Mouse (Mus musculus) midbrain, embryonic 16.5 days (tissue): ENCODE measurements around the gene Txlng. TPM values are rescaled to one million over a fixed set of nuclear protein-coding genes. Genes with fewer than 3 reads are reported as not detected.

Source experiments
- ATAC-seq: fragments of 200-750 bp; cut with Nextera tagmentation; 2 replicates; pipeline ENCODE4 v1.8.0; 2017; ENCODE audit warnings: moderate TSS enrichment
- H3K27ac ChIP-seq: fragments of 300-500 bp; sonication (generic); 2 replicates; pipeline ENCODE4 v1.5.1; 2014; ENCODE audit warnings: mild to moderate bottlenecking, low read length, mixed read lengths
- H3K27me3 ChIP-seq: fragments of 300-500 bp; sonication (generic); 2 replicates; pipeline ENCODE4 v1.6.1; 2014; ENCODE audit warnings: low read depth, low read length, mixed read lengths; ENCODE audit not compliant: control insufficient read depth, insufficient read depth
- H3K36me3 ChIP-seq: fragments of 300-500 bp; sonication (generic); 2 replicates; pipeline ENCODE4 v1.6.1; 2014; ENCODE audit warnings: mild to moderate bottlenecking, low read length, moderate library complexity, mixed read lengths; ENCODE audit not compliant: control insufficient read depth, insufficient read depth
- H3K4me1 ChIP-seq: fragments of 300-500 bp; sonication (generic); 2 replicates; pipeline ENCODE4 v1.6.1; 2014; ENCODE audit warnings: mild to moderate bottlenecking, low read length, mixed read lengths; ENCODE audit not compliant: control insufficient read depth, insufficient read depth
- H3K4me2 ChIP-seq: fragments of 300-500 bp; sonication (generic); 2 replicates; pipeline ENCODE4 v1.6.1; 2014; ENCODE audit warnings: mild to moderate bottlenecking, low read length, mixed read lengths
- H3K4me3 ChIP-seq: fragments of 300-500 bp; sonication (generic); 2 replicates; pipeline ENCODE4 v1.5.1; 2014; ENCODE audit warnings: low read depth, mild to moderate bottlenecking, low read length, moderate library complexity, mixed read lengths
- H3K9ac ChIP-seq: fragments of 300-500 bp; sonication (generic); 2 replicates; pipeline ENCODE4 v1.6.1; 2014; ENCODE audit warnings: low read depth, low read length, mixed read lengths
- H3K9me3 ChIP-seq: fragments of 300-500 bp; sonication (generic); replicated peaks from 2 replicates; pipeline ENCODE4 v1.6.1; 2014; ENCODE audit warnings: mild to moderate bottlenecking, low read length, mixed read lengths; ENCODE audit not compliant: control insufficient read depth, poor library complexity, severe bottlenecking
- WGBS: fragments of 180-500 bp; shearing (Covaris S2); extraction: QIAGEN DNeasy Blood & Tissue Kit; methylation state at CpG from one replicate; pipeline ENCODE4 v1.1.7; 2014; 5-methylcytosine and 5-hydroxymethylcytosine counted together
- polyA plus RNA-seq: library from polyadenylated mRNA; unstranded; fragments of >200 nt; fragmentation: Nextera tagmentation; extraction: Ambion mirVana; gene quantifications from 2 replicates; pipeline ENCODE4 v1.2.1, GENCODE M21; 2015

Gene Txlng
- 11.9 and 13.5 TPM in 2 replicates for polyA plus RNA-seq

GRCm38 (mm10) chrX:162829203-162829708, at the start of gene Txlng:
TSS of gene Txlng (minus strand) at chrX:162829454.
- H3K4me1 ChIP-seq, result no peaks in the 10 kb centered on the region
- peak within 1 kb of the TSS; percentile 68 for H3K9ac ChIP-seq
- 17% methylated on average over 36 of the region's 37 CpGs for WGBS
- ATAC-seq, result peak; percentile 99
- H3K9me3 ChIP-seq, result no peaks in the 10 kb centered on the region
- peak within 1 kb of the TSS; percentile 56 for H3K4me3 ChIP-seq
- H3K27ac ChIP-seq, result peak within 1 kb of the TSS; percentile 33; the same call in 1 of the 2 replicates
- H3K4me2 ChIP-seq, result peak within 1 kb of the TSS; percentile 78
- H3K36me3 ChIP-seq, result no peaks in the 10 kb centered on the region
- no peaks in the 10 kb centered on the region for H3K27me3 ChIP-seq

- Histone ChIP-seq H3K27me3 (no peaks in the 10 kb centered on the region), H3K36me3 (no peaks in the 10 kb centered on the region), H3K9me3 (no peaks in the 10 kb centered on the region), H3K4me3 (no peak overlapping the region), H3K9ac (no peak overlapping the region), H3K4me1 (no peaks in the 10 kb centered on the region), H3K4me2 (no peak overlapping the region), H3K27ac (no peak overlapping the region)
- 87% methylated on average over 3 of the region's 3 CpGs for WGBS
- no peak for ATAC-seq
Observed at GRCm38 (mm10) chrX:162878236-162878635, 49.0 kb upstream of the Txlng start.

- no peak for ATAC-seq
- no peak overlapping the region for H3K4me3 ChIP-seq
Observed at GRCm38 (mm10) chrX:162873761-162874160, 44.5 kb upstream of the Txlng start.

GRCm38 (mm10) chrX:162871734-162872517, 42.7 kb upstream of the Txlng start:
- Histone ChIP-seq H3K9ac (no peak overlapping the region), H3K4me3 (no peak overlapping the region), H3K27me3 (no peaks in the 10 kb centered on the region), H3K4me1 (no peaks in the 10 kb centered on the region), H3K36me3 (0 out of 2 replicates have a peak, but pooled peaks cover 2% of the 10 kb centered on the region), H3K27ac (no peak overlapping the region), H3K4me2 (no peak overlapping the region), H3K9me3 (no peaks in the 10 kb centered on the region)
- 46% methylated on average over 4 of the region's 4 CpGs for WGBS
- ATAC-seq, result no peak

More at GRCm38 (mm10) chrX:162873761-162874160, 44.5 kb upstream of the Txlng start:
- Histone ChIP-seq H3K9me3 (no peaks in the 10 kb centered on the region), H3K4me2 (no peak overlapping the region), H3K9ac (no peak overlapping the region), H3K36me3 (0 out of 2 replicates have a peak, but pooled peaks cover 2% of the 10 kb centered on the region), H3K4me1 (no peaks in the 10 kb centered on the region), H3K27ac (no peak overlapping the region), H3K27me3 (no peaks in the 10 kb centered on the region)
- WGBS, result 92% methylated on average over 2 of the region's 2 CpGs

GRCm38 (mm10) chrX:162868294-162868965, 39.2 kb upstream of the Txlng start:
- Histone ChIP-seq H3K9me3 (no peaks in the 10 kb centered on the region), H3K4me1 (no peaks in the 10 kb centered on the region), H3K27ac (no peak overlapping the region), H3K36me3 (0 out of 2 replicates have a peak, but pooled peaks cover 2% of the 10 kb centered on the region), H3K4me3 (no peak overlapping the region), H3K27me3 (no peaks in the 10 kb centered on the region), H3K4me2 (no peak overlapping the region), H3K9ac (no peak overlapping the region)
- ATAC-seq, result no peak
- WGBS, result 87% methylated on average over 3 of the region's 3 CpGs

- Histone ChIP-seq H3K4me2 (no peak overlapping the region), H3K4me3 (no peak overlapping the region), H3K4me1 (no peaks in the 10 kb centered on the region), H3K9me3 (no peaks in the 10 kb centered on the region), H3K27ac (no peak overlapping the region), H3K36me3 (no peaks in the 10 kb centered on the region), H3K9ac (no peak overlapping the region), H3K27me3 (no peaks in the 10 kb centered on the region)
- 100% methylated on average over 1 of the region's 1 CpGs for WGBS
- no peak for ATAC-seq
Observed at GRCm38 (mm10) chrX:162848682-162849081, 19.4 kb upstream of the Txlng start.

GRCm38 (mm10) chrX:162845531-162845930, 16.3 kb upstream of the Txlng start:
- no peaks in the 10 kb centered on the region for H3K4me1 ChIP-seq
- H3K9ac ChIP-seq, result no peak overlapping the region
- H3K27ac ChIP-seq, result no peak overlapping the region
- ATAC-seq, result no peak
- H3K27me3 ChIP-seq, result no peaks in the 10 kb centered on the region
- no peaks in the 10 kb centered on the region for H3K36me3 ChIP-seq
- no peak overlapping the region for H3K4me3 ChIP-seq
- WGBS, result 92% methylated on average over 3 of the region's 3 CpGs
- no peaks in the 10 kb centered on the region for H3K9me3 ChIP-seq
- no peak overlapping the region for H3K4me2 ChIP-seq

- H3K9ac ChIP-seq, result no peak overlapping the region
- no peaks in the 10 kb centered on the region for H3K9me3 ChIP-seq
- H3K4me1 ChIP-seq, result no peaks in the 10 kb centered on the region
- H3K4me3 ChIP-seq, result no peak overlapping the region
- H3K4me2 ChIP-seq, result no peak overlapping the region
- no peaks in the 10 kb centered on the region for H3K27me3 ChIP-seq
- no peaks in the 10 kb centered on the region for H3K36me3 ChIP-seq
- WGBS, result 70% methylated on average over 8 of the region's 8 CpGs
- no peak for ATAC-seq
- H3K27ac ChIP-seq, result no peak overlapping the region
Observed at GRCm38 (mm10) chrX:162844447-162845100, 15.3 kb upstream of the Txlng start.
